Mouse (Mus musculus): ENCODE measurements at regions not wholly inside any gene's neighbourhood (a gene's known extent, or its start where the extent isn't known, plus 50 kb on each side); places are given as distances from the start of the nearest gene placed in this dataset.

GRCm38 (mm10) chr10:15305811-15306473, 587.9 kb upstream of the Gje1 start:
- no peak for TF ChIP-seq CTCF (IDR thresholded peaks at IDR 0.05; ENCODE audit: control insufficient read depth, insufficient read depth, insufficient read length)
- peak; percentile 57 for TF ChIP-seq MAX (IDR thresholded peaks at IDR 0.05)
- no peak for TF ChIP-seq MYOG (IDR thresholded peaks at IDR 0.05; ENCODE audit: control insufficient read depth, extremely low read depth, insufficient read length)
- no peak for TF ChIP-seq MYOD1 (IDR thresholded peaks at IDR 0.05; ENCODE audit: control insufficient read depth, insufficient read length, low read depth)
